Mouse (Mus musculus): ENCODE data around the gene Cdk14.

GRCm38 (mm10) chr5:4916390-4917273 is 503.5 kb downstream of the Cdk14 start:
- TF ChIP-seq CTCF (IDR thresholded peaks at IDR 0.05; ENCODE audit: borderline replicate concordance, insufficient read depth, low read depth, low read length), result no peak
- no peak for TF ChIP-seq POLR2A (IDR thresholded peaks at IDR 0.05; ENCODE audit: borderline replicate concordance, insufficient read depth, low read length)

Data from cerebellum, adult 2 months (tissue).